Mouse (Mus musculus) spleen, adult 2 months (tissue): ENCODE results near the gene Olfr1472.

Experiments used
- CTCF ChIP-seq: fragments of 200-500 bp; IDR thresholded peaks from 2 replicates; pipeline ENCODE4 v1.5.1; 2011; ENCODE audit warnings: mild to moderate bottlenecking, inconsistent platforms; ENCODE audit not compliant: insufficient read depth, insufficient read length, insufficient replicate concordance; ENCODE audit errors: extremely low read depth
- POLR2A ChIP-seq: fragments of 200-500 bp; IDR thresholded peaks from 2 replicates; pipeline ENCODE4 v1.6.1; 2011; ENCODE audit warnings: low read depth, low read length, inconsistent platforms

DNA sequence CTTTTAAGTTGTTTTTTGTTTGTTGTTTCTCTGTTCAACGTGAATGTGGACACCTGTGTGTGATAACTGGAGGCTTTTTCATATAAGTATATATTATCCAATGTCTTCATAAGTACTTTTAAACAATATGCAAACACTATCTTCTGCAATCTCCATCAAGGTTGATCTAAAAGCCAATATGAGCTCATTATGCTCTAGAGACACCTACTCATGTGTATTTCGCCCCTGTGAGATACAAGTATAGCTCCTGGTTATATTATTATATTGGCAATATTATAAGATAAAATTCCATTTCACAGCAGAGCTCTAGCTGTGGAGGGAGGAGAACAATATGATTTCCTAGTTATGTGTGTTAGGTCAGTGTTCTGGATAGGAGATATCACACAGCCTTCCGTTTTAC, 44.4 kb upstream of the Olfr1472 start, which contains the start of gene Olfr1477:
- TF ChIP-seq POLR2A (no peak), CTCF (no peak)
